Mouse (Mus musculus): Measurements from ENCODE around the gene Tulp3.

DNA sequence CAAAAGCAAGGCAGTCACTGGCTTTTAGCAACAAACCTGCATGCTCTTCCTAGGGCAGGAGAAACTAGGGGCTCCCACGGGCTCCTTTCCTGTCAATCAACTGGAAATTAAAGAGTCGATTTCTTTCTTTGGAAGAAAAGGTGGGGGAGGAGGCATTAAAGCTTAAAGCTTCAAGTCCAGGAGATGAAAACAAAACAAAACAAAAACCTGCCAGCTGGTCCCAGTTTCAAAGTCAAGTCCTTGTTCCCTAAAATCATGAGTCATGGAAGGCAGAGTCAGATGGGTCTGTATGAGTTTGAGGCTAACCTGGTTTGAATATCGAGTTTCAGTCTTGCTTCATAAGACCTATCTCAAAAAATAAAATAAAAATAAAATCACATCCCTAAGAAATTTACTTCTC is 1.5 kb downstream of the Tulp3 start:
- TF ChIP-seq CTCF (IDR thresholded peaks at IDR 0.05; ENCODE audit: borderline replicate concordance, control insufficient read depth, extremely low read depth, insufficient read depth, low read length, poor library complexity) (no peak), POLR2A (IDR thresholded peaks at IDR 0.05; ENCODE audit: control insufficient read depth, extremely low read depth, insufficient read depth, low read length, poor library complexity) (no peak)
